Mouse (Mus musculus) limb, embryonic 15.5 days (tissue): ENCODE data around the gene Hamp2. TPM values are rescaled to one million over a fixed set of nuclear protein-coding genes. Genes with fewer than 3 reads are reported as not detected.
"Not testable (repeated sequence)": the region's sequence is repeated elsewhere in the genome, so short reads cannot be mapped to it uniquely, and the experiment has no call there.

Experiments used
- ATAC-seq: fragments of 200-750 bp; cut with Nextera tagmentation; 2 replicates; pipeline ENCODE4 v1.8.0; 2017; ENCODE audit warnings: low read depth, moderate TSS enrichment; ENCODE audit not compliant: insufficient number of reproducible peaks, low FRiP score, low TSS enrichment
- H3K27ac ChIP-seq: fragments of 300-500 bp; sonication (generic); 2 replicates; pipeline ENCODE4 v1.5.1; 2015; ENCODE audit warnings: moderate library complexity, mild to moderate bottlenecking, inconsistent platforms
- H3K27me3 ChIP-seq: fragments of 300-500 bp; sonication (generic); 2 replicates; pipeline ENCODE4 v1.6.1; 2015; ENCODE audit warnings: inconsistent platforms
- H3K36me3 ChIP-seq: fragments of 300-500 bp; sonication (generic); 2 replicates; pipeline ENCODE4 v1.6.1; 2015; ENCODE audit warnings: inconsistent platforms
- H3K4me1 ChIP-seq: fragments of 300-500 bp; sonication (generic); 2 replicates; pipeline ENCODE4 v1.6.1; 2015; ENCODE audit warnings: inconsistent platforms
- H3K4me2 ChIP-seq: fragments of 300-500 bp; sonication (generic); 2 replicates; pipeline ENCODE4 v1.6.1; 2015; ENCODE audit warnings: mild to moderate bottlenecking, inconsistent platforms
- H3K4me3 ChIP-seq: fragments of 300-500 bp; sonication (generic); 2 replicates; pipeline ENCODE4 v1.5.1; 2015; ENCODE audit warnings: mild to moderate bottlenecking, inconsistent platforms
- H3K9ac ChIP-seq: fragments of 300-500 bp; sonication (generic); 2 replicates; pipeline ENCODE4 v1.6.1; 2015; ENCODE audit warnings: inconsistent platforms
- H3K9me3 ChIP-seq: fragments of 300-500 bp; sonication (generic); 2 replicates; pipeline ENCODE4 v1.6.1; 2016; ENCODE audit warnings: inconsistent platforms
- WGBS: fragments of 180-500 bp; shearing (Covaris S2); methylation state at CpG from one replicate; pipeline ENCODE4 v1.1.7; 2015; 5-methylcytosine and 5-hydroxymethylcytosine counted together
- polyA plus RNA-seq: library from polyadenylated mRNA; unstranded; fragments of >200 nt; fragmentation: Nextera tagmentation; extraction: Ambion mirVana; gene quantifications from 2 replicates; pipeline ENCODE4 v1.2.1, GENCODE M21; 2015

Hamp2 gene
- polyA plus RNA-seq, result not detected in 2 replicates

DNA sequence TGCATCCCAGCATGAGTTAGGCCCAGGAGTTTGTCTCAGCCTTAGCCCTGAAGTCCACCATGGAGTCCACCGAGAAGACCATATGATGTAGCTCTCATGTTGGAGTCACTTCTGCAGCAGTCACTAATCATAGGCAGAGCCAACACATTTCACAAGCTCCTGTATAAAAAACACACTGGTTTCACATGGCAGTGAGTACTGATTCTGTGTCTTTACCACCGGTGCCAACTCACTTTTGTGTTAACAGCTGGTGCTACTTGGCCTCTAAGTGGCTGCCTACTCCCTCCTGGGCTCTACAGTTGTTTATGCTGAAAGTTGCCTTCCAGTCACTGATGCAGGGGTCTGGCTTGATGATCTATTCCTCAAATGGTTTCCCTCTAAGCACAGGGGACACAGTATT is at the start of gene Hamp2:
Hamp2 (minus strand) TSS at position 101 of the 400 bp plus-strand sequence.
- not testable (repeated sequence) for H3K4me3 ChIP-seq, H3K36me3 ChIP-seq, H3K4me1 ChIP-seq, H3K9ac ChIP-seq, H3K27me3 ChIP-seq, H3K27ac ChIP-seq, H3K9me3 ChIP-seq, ATAC-seq, H3K4me2 ChIP-seq
- WGBS, result 70% methylated on average over 2 of the region's 2 CpGs

DNA sequence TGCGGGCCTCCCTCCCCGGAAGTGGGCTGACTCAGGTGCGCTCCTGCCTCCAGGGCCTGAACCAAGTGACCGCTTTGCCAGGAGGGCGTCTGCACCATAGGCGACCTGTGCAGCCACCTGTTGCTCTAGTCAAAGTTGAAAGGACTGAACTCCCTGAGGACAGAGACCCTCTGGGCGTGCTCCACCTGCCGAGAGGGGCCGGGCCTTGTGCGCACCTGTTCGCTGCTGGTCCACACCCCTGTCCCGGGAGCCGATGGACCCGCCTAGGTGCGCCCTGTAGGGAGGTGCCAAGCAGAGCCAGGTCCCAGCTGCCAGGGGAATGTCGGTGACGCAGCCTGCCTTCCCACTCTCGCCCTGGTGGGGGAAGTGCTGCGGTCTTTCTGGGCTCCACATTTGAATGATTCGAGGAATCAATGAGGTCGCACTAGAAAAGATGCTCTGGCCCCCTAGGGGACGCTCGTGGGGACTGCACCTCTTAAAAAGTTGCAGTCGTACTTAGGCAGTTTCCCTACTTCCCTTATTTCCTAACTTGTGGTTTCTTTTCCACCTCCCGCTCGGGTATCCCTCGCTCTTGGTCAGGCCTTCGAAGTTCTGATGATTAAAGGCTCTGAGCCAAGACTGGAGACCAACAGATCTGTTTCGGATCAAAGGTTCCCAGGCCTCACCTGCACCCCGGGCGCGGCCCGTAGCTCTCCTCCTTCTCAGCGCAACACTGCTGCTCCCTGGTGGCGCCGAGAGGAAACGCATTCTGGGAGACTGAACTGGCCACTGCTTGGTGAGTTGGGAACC is 49.2 kb upstream of the Hamp2 start, which contains the start of gene Fam187b:
Fam187b (plus strand) TSS at position 290 of the 789 bp plus-strand sequence.
- under 1% methylated on average over 36 of the region's 37 CpGs for WGBS
- Histone ChIP-seq H3K4me3 (peak within 1 kb of the TSS; percentile 47), H3K9ac (peak within 1 kb of the TSS; percentile 47), H3K4me2 (peak within 1 kb of the TSS; percentile 74), H3K4me1 (peaks cover 13% of the 10 kb centered on the region), H3K9me3 (no peaks in the 10 kb centered on the region), H3K27ac (peak within 1 kb of the TSS; percentile 17; the same call in 1 of the 2 replicates), H3K36me3 (no peaks in the 10 kb centered on the region), H3K27me3 (peaks cover 18% of the 10 kb centered on the region)
- ATAC-seq, result peak; percentile 74

- 0% methylated on average over 18 of the region's 19 CpGs for WGBS
- Histone ChIP-seq H3K4me2 (peak within 1 kb of the TSS; percentile 74), H3K4me1 (peaks cover 14% of the 10 kb centered on the region), H3K36me3 (no peaks in the 10 kb centered on the region), H3K9me3 (no peaks in the 10 kb centered on the region), H3K27ac (peak within 1 kb of the TSS; percentile 17; the same call in 1 of the 2 replicates), H3K4me3 (peak within 1 kb of the TSS; percentile 47), H3K27me3 (peaks cover 18% of the 10 kb centered on the region), H3K9ac (peak within 1 kb of the TSS; percentile 47)
- peak; percentile 62; the same call in 1 of the 2 replicates for ATAC-seq
Measured at GRCm38 (mm10) chr7:30973251-30973500, 48.7 kb upstream of the Hamp2 start, which contains the start of gene Lsr. Gene Lsr, minus strand, starts transcription at chr7:30973464.

GRCm38 (mm10) chr7:30972426-30973250 is 48.2 kb upstream of the Hamp2 start:
- ATAC-seq, result no peak
- Histone ChIP-seq H3K36me3 (no peaks in the 10 kb centered on the region), H3K9me3 (no peaks in the 10 kb centered on the region), H3K4me3 (peak overlapping the region; percentile 47), H3K4me2 (peak overlapping the region; percentile 74), H3K27me3 (peaks cover 18% of the 10 kb centered on the region), H3K27ac (peak overlapping the region; percentile 17; the same call in 1 of the 2 replicates), H3K4me1 (peaks cover 14% of the 10 kb centered on the region), H3K9ac (peak overlapping the region; percentile 47)
- WGBS, result 5% methylated on average over 41 of the region's 41 CpGs

DNA sequence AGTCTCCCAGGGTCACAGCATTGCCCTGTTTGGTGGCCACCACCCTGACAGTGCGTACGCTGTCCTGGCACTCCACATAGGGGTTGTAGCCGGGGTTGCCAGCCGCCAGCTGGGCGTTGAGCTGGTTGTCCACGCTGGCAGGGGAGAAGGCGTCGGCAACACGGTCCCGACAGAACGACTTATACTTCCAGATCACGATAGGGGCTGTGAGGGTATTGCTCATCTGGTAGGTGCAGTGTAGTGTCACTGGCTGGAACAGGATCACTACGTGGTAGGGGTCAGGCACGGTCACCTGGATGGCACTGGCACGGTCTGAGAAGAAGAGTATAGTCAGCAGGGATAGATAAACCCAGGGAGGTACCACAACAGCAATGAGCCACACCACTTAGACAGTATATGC is 47.4 kb upstream of the Hamp2 start:
- 87% methylated on average over 15 of the region's 15 CpGs for WGBS
- H3K4me2 ChIP-seq, result peak overlapping the region; percentile 74; the same call in 1 of the 2 replicates
- peaks cover 14% of the 10 kb centered on the region for H3K4me1 ChIP-seq
- no peak overlapping the region for H3K9ac ChIP-seq
- H3K36me3 ChIP-seq, result no peaks in the 10 kb centered on the region
- no peaks in the 10 kb centered on the region for H3K9me3 ChIP-seq
- ATAC-seq, result no peak
- H3K27ac ChIP-seq, result no peak overlapping the region
- peaks cover 18% of the 10 kb centered on the region for H3K27me3 ChIP-seq
- no peak overlapping the region; the same call in 1 of the 2 replicates for H3K4me3 ChIP-seq

GRCm38 (mm10) chr7:30969174-30969573 is 44.7 kb upstream of the Hamp2 start:
- WGBS, result 53% methylated on average over 4 of the region's 4 CpGs
- Histone ChIP-seq H3K27ac (no peak overlapping the region), H3K36me3 (no peaks in the 10 kb centered on the region), H3K9ac (no peak overlapping the region), H3K4me1 (peaks cover 14% of the 10 kb centered on the region), H3K4me3 (no peak overlapping the region), H3K27me3 (peaks cover 18% of the 10 kb centered on the region), H3K4me2 (no peak overlapping the region), H3K9me3 (no peaks in the 10 kb centered on the region)
- no peak for ATAC-seq

DNA sequence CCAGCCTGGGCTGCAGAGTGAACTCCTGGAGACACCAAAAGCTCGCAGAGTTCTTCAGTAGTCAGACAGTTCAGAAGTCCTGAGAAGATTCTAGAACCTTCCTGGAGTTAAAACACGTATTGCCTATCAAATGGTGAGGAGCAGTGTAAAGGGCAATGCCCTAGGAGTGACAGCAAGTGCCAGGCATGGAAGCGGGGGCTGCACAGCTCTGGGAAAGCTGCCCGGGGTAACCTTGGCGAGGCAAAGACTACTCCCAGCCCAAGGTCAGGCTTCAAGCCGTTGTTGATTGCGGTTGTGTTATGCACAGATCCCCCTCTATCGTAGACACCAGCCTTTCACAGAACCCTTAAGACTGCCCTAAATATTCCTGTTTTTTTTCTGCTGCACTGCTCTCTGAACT is 44.1 kb upstream of the Hamp2 start:
- peaks cover 13% of the 10 kb centered on the region for H3K4me1 ChIP-seq
- H3K9me3 ChIP-seq, result no peaks in the 10 kb centered on the region
- H3K4me2 ChIP-seq, result no peak overlapping the region
- no peak for ATAC-seq
- H3K27ac ChIP-seq, result no peak overlapping the region
- 88% methylated on average over 8 of the region's 8 CpGs for WGBS
- H3K36me3 ChIP-seq, result no peaks in the 10 kb centered on the region
- H3K4me3 ChIP-seq, result no peak overlapping the region
- peaks cover 16% of the 10 kb centered on the region for H3K27me3 ChIP-seq
- H3K9ac ChIP-seq, result no peak overlapping the region

GRCm38 (mm10) chr7:30966657-30967056 is 42.2 kb upstream of the Hamp2 start:
- Histone ChIP-seq H3K27me3 (no peaks in the 10 kb centered on the region), H3K9ac (no peak overlapping the region), H3K4me2 (no peak overlapping the region), H3K4me3 (no peak overlapping the region), H3K9me3 (no peaks in the 10 kb centered on the region), H3K36me3 (no peaks in the 10 kb centered on the region), H3K27ac (no peak overlapping the region), H3K4me1 (0 out of 2 replicates have a peak, but pooled peaks cover 2% of the 10 kb centered on the region)
- ATAC-seq, result no peak
- WGBS, result 53% methylated on average over 3 of the region's 3 CpGs

DNA sequence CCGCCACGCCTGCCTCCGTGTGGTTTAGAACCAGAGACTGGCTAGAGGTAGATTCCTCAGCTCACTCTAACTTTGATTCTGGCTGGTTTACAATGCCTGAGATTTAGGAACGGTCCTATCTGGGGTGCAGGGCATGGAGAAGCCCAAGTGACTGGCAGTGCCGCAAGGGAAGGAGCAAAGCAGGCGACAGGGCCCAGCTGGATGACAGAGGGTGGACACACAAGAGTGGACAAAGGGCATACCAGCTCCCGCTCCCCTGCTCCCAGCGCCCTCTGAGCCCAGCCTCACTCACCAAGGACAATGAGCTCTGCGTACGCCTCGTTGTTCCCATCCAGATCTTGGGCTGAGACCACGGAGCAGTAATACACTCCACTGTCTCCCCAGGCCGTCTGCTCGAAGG is 41.2 kb upstream of the Hamp2 start:
- no peak overlapping the region for H3K9ac ChIP-seq
- no peaks in the 10 kb centered on the region for H3K27me3 ChIP-seq
- H3K4me3 ChIP-seq, result no peak overlapping the region
- no peak for ATAC-seq
- no peak overlapping the region for H3K27ac ChIP-seq
- no peaks in the 10 kb centered on the region for H3K9me3 ChIP-seq
- H3K4me2 ChIP-seq, result no peak overlapping the region
- 0 out of 2 replicates have a peak, but pooled peaks cover 2% of the 10 kb centered on the region for H3K4me1 ChIP-seq
- H3K36me3 ChIP-seq, result no peaks in the 10 kb centered on the region
- 86% methylated on average over 14 of the region's 14 CpGs for WGBS

- Histone ChIP-seq H3K36me3 (no peaks in the 10 kb centered on the region), H3K9me3 (no peaks in the 10 kb centered on the region), H3K4me1 (0 out of 2 replicates have a peak, but pooled peaks cover 2% of the 10 kb centered on the region), H3K27me3 (no peaks in the 10 kb centered on the region), H3K4me3 (no peak overlapping the region), H3K27ac (no peak overlapping the region), H3K4me2 (no peak overlapping the region), H3K9ac (no peak overlapping the region)
- no peak for ATAC-seq
- 87% methylated on average over 7 of the region's 7 CpGs for WGBS
Measured at GRCm38 (mm10) chr7:30964366-30964765, 39.9 kb upstream of the Hamp2 start.

GRCm38 (mm10) chr7:30962862-30963261 is 38.4 kb upstream of the Hamp2 start:
- H3K36me3 ChIP-seq, result peaks cover 9% of the 10 kb centered on the region
- WGBS, result 91% methylated on average over 5 of the region's 5 CpGs
- no peak for ATAC-seq

More at GRCm38 (mm10) chr7:30962862-30963261, 38.4 kb upstream of the Hamp2 start:
- Histone ChIP-seq H3K4me3 (no peak overlapping the region), H3K27ac (no peak overlapping the region), H3K9me3 (no peaks in the 10 kb centered on the region), H3K4me1 (peaks cover 11% of the 10 kb centered on the region), H3K4me2 (no peak overlapping the region), H3K9ac (no peak overlapping the region), H3K27me3 (no peaks in the 10 kb centered on the region)
